Comparison of ENCODE assay signal across 12 mouse cellular contexts in genomic region chr14:30255701-30256400, GRCm38 (mm10).
DNase-seq lines count a peak whose midpoint lies in the region; ATAC-seq and TF ChIP-seq lines count a peak whose summit lies in the region.
"Had no signal": no experiment of that assay in that cellular context is flagged by ENCODE, and none has a peak within 500 bp of the region (broad histone marks: within the 10 kb centered on the region; RNA-seq: fewer than 3 reads in every experiment).

No protein-coding gene starts in this region.

- no peaks in the 10 kb centered on the region for H3K9me3 ChIP-seq in hindbrain, embryonic 10.5 days
- no peaks in the 10 kb centered on the region for H3K9me3 ChIP-seq in hindbrain, embryonic 16.5 days (ENCODE audit: control insufficient read depth, low read length)
- H3K9me3 ChIP-seq in embryonic facial prominence, embryonic 15.5 days (replicated peaks) = no peaks in the 10 kb centered on the region

- no peak overlapping the region for H3K4me2 ChIP-seq in hindbrain, embryonic 16.5 days (ENCODE audit: low read length)
- no peak overlapping the region for H3K4me2 ChIP-seq in embryonic facial prominence, embryonic 15.5 days (replicated peaks)

- ATAC-seq in hindbrain, embryonic 16.5 days = no peak; the same call in 1 of the 2 replicates
- ATAC-seq in embryonic facial prominence, embryonic 15.5 days (ENCODE audit: insufficient number of reproducible peaks, low FRiP score, low TSS enrichment, low read depth) = no peak
- ATAC-seq in cerebellum, adult (ENCODE audit: insufficient number of reproducible peaks, low FRiP score, low TSS enrichment) = no peak

- WGBS in hindbrain, embryonic 10.5 days = 80% methylated on average over 12 of the region's 12 CpGs
- WGBS in hindbrain, embryonic 16.5 days = 58% methylated on average over 12 of the region's 12 CpGs
- WGBS in embryonic facial prominence, embryonic 15.5 days = 32% methylated on average over 12 of the region's 12 CpGs
- 84% methylated on average over 12 of the region's 12 CpGs for WGBS in cerebellum, adult 2 months

- H3K27me3 ChIP-seq in hindbrain, embryonic 10.5 days (ENCODE audit: insufficient read depth, poor library complexity, severe bottlenecking) = no peaks in the 10 kb centered on the region
- no peaks in the 10 kb centered on the region for H3K27me3 ChIP-seq in hindbrain, embryonic 16.5 days (replicated peaks; ENCODE audit: control insufficient read depth, insufficient read depth, low read length)
- no peaks in the 10 kb centered on the region for H3K27me3 ChIP-seq in embryonic facial prominence, embryonic 15.5 days
- no peaks in the 10 kb centered on the region for H3K27me3 ChIP-seq in cerebellum, adult 2 months (ENCODE audit: control insufficient read depth, insufficient read depth, low read length)

- TF ChIP-seq CTCF in cerebellum, adult 2 months (IDR thresholded peaks at IDR 0.05; ENCODE audit: borderline replicate concordance, insufficient read depth, low read depth, low read length) = no peak

- no peak overlapping the region for H3K27ac ChIP-seq in hindbrain, embryonic 10.5 days
- no peak overlapping the region; the same call in 1 of the 2 replicates for H3K27ac ChIP-seq in hindbrain, embryonic 16.5 days (ENCODE audit: low read depth, low read length)
- H3K27ac ChIP-seq in embryonic facial prominence, embryonic 15.5 days (replicated peaks) = peak overlapping the region; percentile 34; the same call in 1 of the 2 replicates
- H3K27ac ChIP-seq in cerebellum, adult 2 months (ENCODE audit: insufficient read depth, low read length) = no peak overlapping the region
- H3K27ac ChIP-seq: left cerebral cortex, adult 2 months had no signal

- H3K4me3 ChIP-seq in hindbrain, embryonic 10.5 days = no peak overlapping the region
- H3K4me3 ChIP-seq in hindbrain, embryonic 16.5 days (ENCODE audit: low read length) = no peak overlapping the region
- H3K4me3 ChIP-seq in embryonic facial prominence, embryonic 15.5 days (replicated peaks) = no peak overlapping the region
- H3K4me3 ChIP-seq in cerebellum, adult 2 months (replicated peaks; ENCODE audit: insufficient read depth, low read depth, low read length) = no peak overlapping the region
- H3K4me3 ChIP-seq: left cerebral cortex, adult 2 months had no signal

- peaks cover 19% of the 10 kb centered on the region for H3K4me1 ChIP-seq in hindbrain, embryonic 10.5 days (replicated peaks)
- H3K4me1 ChIP-seq in hindbrain, embryonic 16.5 days (ENCODE audit: control insufficient read depth, insufficient read depth, low read depth, low read length) = peaks cover 11% of the 10 kb centered on the region
- peaks cover 21% of the 10 kb centered on the region for H3K4me1 ChIP-seq in embryonic facial prominence, embryonic 15.5 days
- H3K4me1 ChIP-seq in cerebellum, adult 2 months (ENCODE audit: control insufficient read depth, insufficient read depth, low read length) = peaks cover 23% of the 10 kb centered on the region

- no peaks in the 10 kb centered on the region for H3K36me3 ChIP-seq in hindbrain, embryonic 10.5 days
- H3K36me3 ChIP-seq in hindbrain, embryonic 16.5 days (ENCODE audit: control insufficient read depth, insufficient read depth, low read length) = no peaks in the 10 kb centered on the region
- H3K36me3 ChIP-seq in embryonic facial prominence, embryonic 15.5 days = no peaks in the 10 kb centered on the region

- DNase-seq in hindbrain, embryonic 10.5 days (ENCODE audit: low spot score) = peak; percentile 4
- DNase-seq in Muller cell, postnatal 12 days (ENCODE audit: inconsistent ontology term) = peak; percentile 81
- DNase-seq in layer of hippocampus, postnatal 10 days (ENCODE audit: low spot score in 2 of 2) = peak; percentile 40 to 61
- DNase-seq in ovary, adult 18-20 months (ENCODE audit: low spot score) = no peak
- DNase-seq in cerebellum, adult 2 months = no peak
- DNase-seq: gastrocnemius, postnatal 36 days; lung, adult 18-20 months; spleen, adult 18-20 months had no signal

- TF ChIP-seq POLR2A in cerebellum, adult 2 months (IDR thresholded peaks at IDR 0.05; ENCODE audit: borderline replicate concordance, insufficient read depth, low read length) = no peak

- H3K9ac ChIP-seq in hindbrain, embryonic 16.5 days (ENCODE audit: low read depth, low read length) = no peak overlapping the region
- no peak overlapping the region for H3K9ac ChIP-seq in embryonic facial prominence, embryonic 15.5 days

Comparison
In these comparisons a context has a peak if more than half of its experiments do, and no peak if none do; other contexts are left out.
1. DNase-seq: peak in hindbrain, embryonic 10.5 days (single experiment), Muller cell, postnatal 12 days (single experiment) and layer of hippocampus, postnatal 10 days (2 of 2); none in ovary, adult 18-20 months (single experiment) and cerebellum, adult 2 months (0 of 2).